Mouse (Mus musculus) neural tube, embryonic 12.5 days (tissue): ENCODE data around the gene Maco1. TPM values are rescaled to one million over a fixed set of nuclear protein-coding genes. Genes with fewer than 3 reads are reported as not detected.
"Not testable (repeated sequence)": the region's sequence is repeated elsewhere in the genome, so short reads cannot be mapped to it uniquely, and the experiment has no call there.

Source experiments
- ATAC-seq: fragments of 200-750 bp; cut with Nextera tagmentation; 2 replicates; pipeline ENCODE4 v1.8.0; 2017; ENCODE audit warnings: low read depth, mild to moderate bottlenecking, moderate TSS enrichment, moderate library complexity; ENCODE audit not compliant: low FRiP score
- H3K27ac ChIP-seq: fragments of 300-500 bp; sonication (generic); 2 replicates; pipeline ENCODE4 v1.5.1; 2016
- H3K27me3 ChIP-seq: fragments of 300-500 bp; sonication (generic); replicated peaks from 2 replicates; pipeline ENCODE4 v1.6.1; 2016; ENCODE audit warnings: mild to moderate bottlenecking
- H3K36me3 ChIP-seq: fragments of 300-500 bp; sonication (generic); 2 replicates; pipeline ENCODE4 v1.6.1; 2016; ENCODE audit warnings: mild to moderate bottlenecking
- H3K4me1 ChIP-seq: fragments of 300-500 bp; sonication (generic); 2 replicates; pipeline ENCODE4 v1.6.1; 2016
- H3K4me2 ChIP-seq: fragments of 300-500 bp; sonication (generic); replicated peaks from 2 replicates; pipeline ENCODE4 v1.6.1; 2016; ENCODE audit warnings: mild to moderate bottlenecking
- H3K4me3 ChIP-seq: fragments of 300-500 bp; sonication (generic); 2 replicates; pipeline ENCODE4 v1.5.1; 2016
- H3K9ac ChIP-seq: fragments of 300-500 bp; sonication (generic); 2 replicates; pipeline ENCODE4 v1.6.1; 2016; ENCODE audit warnings: mild to moderate bottlenecking
- H3K9me3 ChIP-seq: fragments of 300-500 bp; sonication (generic); 2 replicates; pipeline ENCODE4 v1.6.1; 2016; ENCODE audit warnings: mild to moderate bottlenecking
- WGBS: fragments of 180-500 bp; shearing (Covaris S2); methylation state at CpG from one replicate; pipeline ENCODE4 v1.1.7; 2016; 5-methylcytosine and 5-hydroxymethylcytosine counted together
- polyA plus RNA-seq: library from polyadenylated mRNA; unstranded; fragments of >200 nt; fragmentation: Nextera tagmentation; extraction: Ambion mirVana; gene quantifications from 2 replicates; pipeline ENCODE4 v1.2.1, GENCODE M21; 2016

Gene Maco1
- polyA plus RNA-seq, 1 experiment from 2014 or later: 92.8 TPM

DNA sequence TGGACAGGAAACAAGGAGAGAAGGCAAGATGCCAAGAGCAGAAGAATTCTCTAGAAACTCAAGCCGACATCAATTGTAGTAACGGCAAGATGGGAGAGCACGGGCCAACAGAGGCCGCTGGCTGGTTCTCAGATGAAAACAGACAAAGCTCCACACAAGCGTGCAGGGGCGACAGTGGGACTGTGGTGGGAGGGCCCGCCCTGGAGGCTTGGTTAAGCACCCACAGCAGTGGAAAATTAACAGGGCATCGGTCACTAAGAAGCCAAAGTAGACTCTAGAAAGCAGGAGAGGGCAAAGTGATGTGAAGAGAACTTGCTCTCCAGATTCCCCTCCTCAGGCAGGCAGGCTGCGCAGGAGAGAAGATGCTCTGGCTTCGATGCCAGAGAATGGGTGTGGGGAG, 51.0 kb downstream of the Maco1 start:
- Histone ChIP-seq H3K4me3 (no peak overlapping the region), H3K27ac (no peak overlapping the region), H3K36me3 (peaks cover 65% of the 10 kb centered on the region), H3K4me2 (no peak overlapping the region), H3K27me3 (no peaks in the 10 kb centered on the region), H3K9ac (no peak overlapping the region), H3K4me1 (no peaks in the 10 kb centered on the region), H3K9me3 (no peaks in the 10 kb centered on the region)
- ATAC-seq: no peak
- 93% methylated on average over 10 of the region's 10 CpGs for WGBS

DNA sequence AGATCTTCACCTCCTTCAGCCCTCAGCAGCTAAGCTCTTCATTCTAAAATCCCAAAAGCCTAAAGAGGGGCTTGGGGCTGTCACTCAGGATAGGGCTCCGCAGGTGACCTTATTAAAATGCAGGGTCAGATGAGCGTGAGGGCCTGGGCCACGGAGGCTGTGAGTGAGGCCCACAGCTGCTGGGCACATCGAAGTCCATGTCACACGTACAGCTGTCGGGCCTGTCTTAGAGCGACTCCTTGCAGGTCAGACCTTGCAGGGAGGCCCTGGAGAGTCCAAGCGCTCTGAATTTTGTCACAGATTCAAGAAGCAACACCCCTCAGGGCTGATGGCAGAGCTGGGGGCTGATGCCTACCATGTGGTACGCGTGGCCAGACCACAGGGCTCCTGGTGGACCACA, 52.5 kb downstream of the Maco1 start:
- Histone ChIP-seq H3K36me3 (peaks cover 53% of the 10 kb centered on the region), H3K9me3 (no peaks in the 10 kb centered on the region), H3K4me2 (no peak overlapping the region), H3K9ac (peak overlapping the region; percentile 6; the same call in 1 of the 2 replicates), H3K4me3 (no peak overlapping the region), H3K27me3 (no peaks in the 10 kb centered on the region), H3K4me1 (no peaks in the 10 kb centered on the region), H3K27ac (no peak overlapping the region)
- WGBS: 76% methylated on average over 10 of the region's 10 CpGs
- no peak for ATAC-seq

DNA sequence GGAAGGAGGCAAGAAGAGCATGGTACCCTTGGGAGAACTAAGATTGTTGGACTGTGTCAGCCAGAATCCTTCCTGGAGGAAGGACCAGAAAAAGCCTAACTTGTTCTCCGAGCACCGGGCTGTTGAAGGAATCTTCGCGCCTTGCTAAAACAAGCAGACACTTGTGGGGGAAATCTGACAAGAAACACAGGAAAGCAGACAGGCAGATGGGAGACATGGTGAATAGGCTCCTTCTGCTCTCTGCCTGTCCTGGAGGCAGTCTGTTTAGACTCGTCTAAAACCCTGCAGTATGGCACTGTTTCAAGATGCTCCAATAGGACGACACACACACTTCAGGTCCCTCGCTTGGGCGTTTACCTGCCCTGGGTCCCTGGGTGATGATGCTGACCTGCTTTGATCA, 53.0 kb downstream of the Maco1 start:
- no peak overlapping the region for H3K9ac ChIP-seq
- H3K4me3 ChIP-seq: no peak overlapping the region
- no peaks in the 10 kb centered on the region for H3K27me3 ChIP-seq
- no peaks in the 10 kb centered on the region for H3K4me1 ChIP-seq
- H3K27ac ChIP-seq: no peak overlapping the region
- no peaks in the 10 kb centered on the region for H3K9me3 ChIP-seq
- ATAC-seq: no peak
- H3K4me2 ChIP-seq: no peak overlapping the region
- 74% methylated on average over 8 of the region's 8 CpGs for WGBS
- H3K36me3 ChIP-seq: peaks cover 47% of the 10 kb centered on the region

DNA sequence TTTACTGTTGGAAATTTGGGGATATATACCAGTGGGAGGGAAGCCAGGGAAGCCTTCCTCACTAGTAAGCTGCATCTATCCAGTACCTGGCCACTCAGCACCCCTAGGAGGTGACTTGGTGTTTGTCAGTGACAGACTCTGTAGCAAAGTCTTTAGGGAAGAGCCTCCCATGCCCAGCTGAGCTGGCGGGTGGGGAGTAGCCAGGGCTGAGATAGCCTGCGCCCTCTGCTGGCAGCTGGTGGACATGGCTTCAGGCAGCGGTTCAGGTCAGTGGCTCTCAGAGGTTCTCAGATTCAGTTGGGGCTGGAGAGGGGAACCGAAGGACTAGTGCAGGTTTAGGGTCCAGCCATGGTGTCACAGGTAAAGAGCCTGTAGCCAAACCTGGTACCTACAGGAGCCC, 53.9 kb downstream of the Maco1 start:
- 12% methylated on average over 4 of the region's 4 CpGs for WGBS
- H3K4me2 ChIP-seq: no peak overlapping the region
- no peaks in the 10 kb centered on the region for H3K4me1 ChIP-seq
- H3K9me3 ChIP-seq: no peaks in the 10 kb centered on the region
- H3K27me3 ChIP-seq: no peaks in the 10 kb centered on the region
- H3K9ac ChIP-seq: no peak overlapping the region
- H3K4me3 ChIP-seq: no peak overlapping the region
- H3K27ac ChIP-seq: no peak overlapping the region
- H3K36me3 ChIP-seq: peaks cover 39% of the 10 kb centered on the region
- ATAC-seq: peak; percentile 53; the same call in 1 of the 2 replicates

DNA sequence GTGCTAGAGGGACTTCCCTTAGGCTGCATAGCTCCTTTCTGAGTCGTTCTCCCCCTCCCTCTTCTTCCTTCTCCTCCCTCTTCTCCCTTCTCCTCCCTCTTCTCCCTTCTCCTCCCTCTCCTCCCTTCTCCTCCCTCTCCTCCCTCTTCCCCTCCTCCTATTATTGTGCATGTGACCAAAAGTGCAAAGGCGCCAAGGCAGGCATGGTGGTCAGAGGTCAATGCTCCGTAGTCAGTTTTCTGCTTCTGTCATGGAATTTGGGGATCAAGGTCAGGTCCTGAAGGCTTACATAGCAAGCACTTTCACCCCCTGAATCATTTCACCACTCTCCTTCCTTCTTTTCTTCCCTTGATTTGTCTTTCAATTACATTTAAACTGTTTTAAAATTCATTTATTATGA, 54.3 kb downstream of the Maco1 start:
- Histone ChIP-seq H3K27ac (no peak overlapping the region), H3K9me3 (no peaks in the 10 kb centered on the region), H3K4me2 (no peak overlapping the region), H3K27me3 (no peaks in the 10 kb centered on the region), H3K36me3 (peaks cover 36% of the 10 kb centered on the region), H3K4me3 (no peak overlapping the region), H3K4me1 (no peaks in the 10 kb centered on the region), H3K9ac (no peak overlapping the region)
- ATAC-seq: no peak
- 40% methylated on average over 3 of the region's 3 CpGs for WGBS

DNA sequence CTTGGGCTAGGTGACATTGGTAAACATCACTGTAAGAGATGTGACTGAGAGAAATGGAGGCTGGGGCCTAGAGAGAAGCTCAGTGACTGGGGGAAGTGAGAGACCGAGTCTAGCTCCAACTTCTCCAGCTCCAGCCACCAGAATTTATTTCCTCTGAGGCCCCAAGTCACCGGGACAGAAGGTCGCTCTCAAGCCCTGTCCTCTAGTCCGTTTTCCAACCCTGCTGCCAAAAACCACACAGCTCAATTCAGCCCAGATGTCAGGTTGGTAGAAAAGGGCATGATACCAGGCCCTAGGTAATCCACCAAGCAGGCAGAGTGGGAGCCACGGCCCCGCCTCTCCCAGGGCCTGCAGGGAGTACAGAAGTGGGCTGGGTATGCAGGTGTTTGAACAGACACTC, 55.5 kb downstream of the Maco1 start:
- H3K4me2 ChIP-seq: no peak overlapping the region
- H3K27ac ChIP-seq: no peak overlapping the region
- H3K27me3 ChIP-seq: no peaks in the 10 kb centered on the region
- no peak overlapping the region for H3K4me3 ChIP-seq
- ATAC-seq: no peak
- no peaks in the 10 kb centered on the region for H3K9me3 ChIP-seq
- H3K36me3 ChIP-seq: peaks cover 25% of the 10 kb centered on the region
- WGBS: 86% methylated on average over 6 of the region's 6 CpGs
- H3K9ac ChIP-seq: no peak overlapping the region
- no peaks in the 10 kb centered on the region for H3K4me1 ChIP-seq

DNA sequence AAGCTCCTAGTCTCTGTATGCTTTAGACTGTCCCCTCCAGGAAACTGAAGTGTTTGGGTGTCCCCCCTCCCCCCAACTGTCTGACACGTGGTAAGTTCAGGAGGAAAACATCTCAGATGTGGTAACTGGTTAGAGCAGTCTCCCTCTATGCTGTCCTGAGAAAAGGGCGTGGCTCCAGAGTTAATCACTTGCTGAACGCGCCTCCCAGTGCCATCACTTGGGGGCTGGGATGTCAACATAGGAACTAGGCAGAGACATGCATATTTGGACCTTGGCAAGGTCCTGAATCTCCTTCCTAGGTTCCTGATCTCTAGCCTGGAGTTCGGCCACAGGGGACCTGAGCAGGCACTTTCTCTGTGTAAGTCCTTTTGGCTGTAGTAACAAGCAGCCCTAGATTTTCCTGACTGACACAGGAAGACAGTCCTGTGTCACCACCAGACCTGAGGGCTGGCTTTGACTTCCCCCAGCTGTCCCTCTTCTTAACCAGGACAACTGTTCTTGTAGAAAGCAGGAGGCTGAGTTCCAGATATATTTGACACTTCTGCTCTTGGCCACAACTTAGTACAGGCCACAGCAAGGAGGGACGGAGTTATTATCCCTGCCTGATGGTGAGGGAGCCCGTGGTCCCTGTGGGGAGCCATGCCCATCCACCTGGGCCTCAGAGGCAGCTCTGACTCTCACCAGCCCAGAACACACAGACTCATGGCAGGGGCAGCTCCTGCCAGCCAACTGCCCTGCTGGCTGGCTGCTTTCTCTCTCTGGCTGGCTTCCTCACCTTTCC, 56.4 kb downstream of the Maco1 start:
- no peak overlapping the region for H3K4me2 ChIP-seq
- no peaks in the 10 kb centered on the region for H3K9me3 ChIP-seq
- H3K4me3 ChIP-seq: no peak overlapping the region
- no peaks in the 10 kb centered on the region for H3K27me3 ChIP-seq
- H3K27ac ChIP-seq: no peak overlapping the region
- no peak for ATAC-seq
- H3K9ac ChIP-seq: 0 out of 2 replicates have a peak overlapping the region, but pooled peaks have one; percentile 5
- H3K4me1 ChIP-seq: no peaks in the 10 kb centered on the region
- H3K36me3 ChIP-seq: peaks cover 16% of the 10 kb centered on the region
- WGBS: 29% methylated on average over 7 of the region's 7 CpGs

DNA sequence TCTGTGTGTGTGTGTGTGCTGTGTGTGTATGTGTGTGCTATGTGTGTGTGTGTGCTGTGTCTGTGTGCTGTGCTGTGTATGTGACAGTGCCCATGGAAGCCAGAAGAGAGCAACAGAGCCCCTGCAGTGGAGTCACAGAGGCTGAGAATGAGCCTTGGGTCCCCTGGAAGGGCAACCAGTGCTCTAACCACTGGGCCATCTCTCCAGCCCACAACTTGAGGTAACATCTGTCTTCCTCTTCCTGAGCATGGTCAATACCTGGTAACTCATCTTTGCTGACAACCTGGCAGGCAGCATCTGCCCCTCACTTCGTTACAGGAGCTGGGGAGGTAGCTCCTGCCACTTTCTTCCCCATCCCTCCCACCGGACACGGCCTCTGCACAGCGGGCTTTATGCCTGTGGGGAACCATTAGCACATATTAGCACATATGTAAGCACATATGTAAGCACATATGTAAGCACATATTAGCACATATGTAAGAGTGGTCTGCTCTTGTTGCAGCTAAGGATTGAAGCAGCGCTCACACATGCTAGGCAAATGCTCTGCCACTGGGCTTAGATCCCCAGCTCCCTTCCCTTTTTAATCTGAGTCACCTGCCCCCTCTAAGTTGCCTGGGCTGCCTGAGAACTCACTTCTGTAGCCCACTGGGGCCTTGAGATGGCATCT, 57.2 kb downstream of the Maco1 start:
- no peak overlapping the region for H3K27ac ChIP-seq
- peaks cover 8% of the 10 kb centered on the region for H3K36me3 ChIP-seq
- no peak overlapping the region for H3K4me2 ChIP-seq
- ATAC-seq: no peak
- no peak overlapping the region for H3K4me3 ChIP-seq
- 81% methylated on average over 5 of the region's 5 CpGs for WGBS
- no peak overlapping the region for H3K9ac ChIP-seq
- H3K27me3 ChIP-seq: no peaks in the 10 kb centered on the region
- no peaks in the 10 kb centered on the region for H3K9me3 ChIP-seq
- H3K4me1 ChIP-seq: no peaks in the 10 kb centered on the region

DNA sequence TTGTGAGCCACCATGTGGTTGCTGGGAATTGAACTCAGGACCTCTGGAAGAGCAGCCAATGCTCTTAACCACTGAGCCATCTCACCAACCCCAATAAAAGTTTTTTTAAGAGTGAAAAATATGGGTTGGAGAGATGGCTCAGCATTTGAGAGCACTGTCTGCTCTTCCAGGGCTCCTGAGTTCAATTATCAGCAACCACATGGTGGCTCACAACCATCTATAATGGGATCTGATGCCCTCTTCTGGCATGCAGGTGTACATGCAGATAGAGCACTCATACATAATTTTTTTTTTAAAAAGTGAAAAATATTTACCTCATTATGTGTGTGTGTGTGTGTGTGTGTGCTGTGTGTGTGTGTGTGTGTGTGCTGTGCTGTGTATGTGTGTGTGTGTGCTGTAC, 58.2 kb downstream of the Maco1 start:
- not testable (repeated sequence) for ATAC-seq, H3K4me3 ChIP-seq, H3K4me2 ChIP-seq, H3K9ac ChIP-seq, H3K27me3 ChIP-seq, H3K27ac ChIP-seq, H3K4me1 ChIP-seq, H3K9me3 ChIP-seq, H3K36me3 ChIP-seq

DNA sequence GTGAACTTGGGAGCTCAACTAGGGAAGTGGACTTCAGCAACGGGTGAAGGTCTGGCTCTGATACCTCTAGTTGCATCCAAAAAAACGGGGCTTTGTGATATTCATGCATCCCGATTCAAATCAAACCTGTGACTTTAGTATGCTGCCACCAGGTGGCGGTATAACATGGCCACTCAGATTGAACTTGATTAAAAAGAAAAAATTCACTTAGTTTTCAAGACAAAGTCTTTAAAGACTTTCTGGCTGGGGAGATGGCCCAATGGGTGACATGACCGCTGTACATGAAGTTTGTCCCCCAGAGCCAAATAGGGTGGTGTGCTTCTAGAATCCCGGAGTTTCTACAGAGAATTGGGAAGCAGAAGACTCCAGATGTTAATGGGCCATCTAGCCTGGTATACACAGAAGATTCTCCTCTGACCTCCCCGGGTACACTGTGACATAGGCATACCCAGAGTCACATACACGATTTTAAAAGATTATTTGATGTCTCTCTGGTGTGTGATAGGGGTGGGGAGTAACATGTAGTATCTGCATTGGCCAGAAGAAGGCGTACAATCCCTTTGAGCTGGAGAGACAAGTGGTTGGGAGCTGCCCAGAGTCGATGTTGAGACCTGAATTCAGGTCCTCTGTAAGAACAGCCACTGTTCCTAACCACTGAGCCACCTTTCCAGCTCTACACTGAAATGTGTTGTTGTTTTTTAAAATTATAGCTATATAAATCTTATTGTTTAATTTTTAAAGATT, 59.8 kb downstream of the Maco1 start:
- WGBS: 48% methylated on average over 10 of the region's 10 CpGs

DNA sequence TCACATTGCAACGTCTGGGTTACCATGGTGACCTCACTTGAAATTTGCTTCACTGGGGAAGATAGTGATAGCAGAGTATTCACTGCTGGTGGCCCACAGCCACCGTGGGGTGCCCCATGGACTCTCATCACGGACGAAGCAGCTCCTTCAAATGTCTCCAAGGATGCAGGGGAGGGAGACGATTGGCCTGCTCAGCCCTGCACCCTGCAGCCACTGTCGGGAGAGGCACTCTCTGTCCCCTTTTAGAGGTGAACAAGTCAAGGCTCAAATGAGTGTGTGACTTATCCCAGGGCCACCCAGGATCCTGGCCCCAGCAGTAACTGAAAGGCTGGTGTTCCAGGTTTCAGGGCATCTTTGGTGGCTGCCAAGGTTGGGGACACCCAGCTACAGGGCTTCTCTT, 61.4 kb downstream of the Maco1 start:
- no peak overlapping the region for H3K4me2 ChIP-seq
- WGBS: 60% methylated on average over 6 of the region's 6 CpGs
- no peaks in the 10 kb centered on the region for H3K36me3 ChIP-seq
- H3K9ac ChIP-seq: no peak overlapping the region
- ATAC-seq: no peak
- H3K27me3 ChIP-seq: no peaks in the 10 kb centered on the region
- no peak overlapping the region for H3K4me3 ChIP-seq
- H3K27ac ChIP-seq: no peak overlapping the region
- no peaks in the 10 kb centered on the region for H3K9me3 ChIP-seq
- H3K4me1 ChIP-seq: no peaks in the 10 kb centered on the region

More for the DNA sequence above, 59.8 kb downstream of the Maco1 start:
- no peak overlapping the region for H3K9ac ChIP-seq
- H3K4me3 ChIP-seq: no peak overlapping the region
- no peak overlapping the region for H3K4me2 ChIP-seq
- no peaks in the 10 kb centered on the region for H3K36me3 ChIP-seq
- no peak overlapping the region for H3K27ac ChIP-seq
- H3K4me1 ChIP-seq: no peaks in the 10 kb centered on the region
- no peak for ATAC-seq
- H3K27me3 ChIP-seq: no peaks in the 10 kb centered on the region
- no peaks in the 10 kb centered on the region for H3K9me3 ChIP-seq

DNA sequence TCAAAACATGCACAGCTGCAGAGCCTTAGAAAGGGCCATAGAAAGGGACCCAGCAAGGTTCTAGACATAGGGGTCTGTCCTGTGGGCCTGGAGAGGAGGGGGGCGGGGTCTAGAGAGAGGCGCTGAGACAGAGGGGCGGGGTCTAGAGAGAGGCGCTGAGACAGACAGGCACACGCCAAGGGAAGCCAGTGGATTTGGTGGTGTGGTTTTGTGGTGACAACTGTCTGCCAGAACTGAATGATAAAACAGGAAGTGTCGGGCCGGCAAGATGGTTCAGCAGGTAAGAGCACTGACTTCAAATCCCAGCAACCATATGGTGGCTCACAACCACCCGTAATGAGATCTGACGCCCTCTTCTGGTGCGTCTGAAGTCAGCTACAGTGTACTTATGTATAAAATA, 66.2 kb downstream of the Maco1 start:
- WGBS: 27% methylated on average over 10 of the region's 10 CpGs
- Histone ChIP-seq H3K9ac (no peak overlapping the region), H3K27me3 (no peaks in the 10 kb centered on the region), H3K4me2 (no peak overlapping the region), H3K4me3 (no peak overlapping the region), H3K4me1 (no peaks in the 10 kb centered on the region), H3K36me3 (no peaks in the 10 kb centered on the region), H3K9me3 (no peaks in the 10 kb centered on the region), H3K27ac (no peak overlapping the region)
- ATAC-seq: no peak
